Mouse (Mus musculus) CH12.LX (cell line): ENCODE data around the gene Pop7.

Experiments used
- CTCF ChIP-seq, 2 experiments: IDR thresholded peaks in 1 of 2; conservative IDR thresholded peaks in 1 of 2; 2 replicates each; pipeline ENCODE4 v1.5.1; 2011 to 2012; ENCODE audit warnings: low read depth in 2 of 2, low read length in 2 of 2, improper control_type of control experiment in 1 of 2, inconsistent platforms in 1 of 2, mild to moderate bottlenecking in 1 of 2, moderate library complexity in 1 of 2
- E2F4 ChIP-seq: IDR thresholded peaks from 2 replicates; pipeline ENCODE4 v1.6.1; 2011; ENCODE audit warnings: low read depth, low read length, improper control_type of control experiment; ENCODE audit not compliant: insufficient replicate concordance
- ELF1 ChIP-seq: IDR thresholded peaks from 2 replicates; pipeline ENCODE4 v1.6.1; 2014; ENCODE audit warnings: low read depth, mild to moderate bottlenecking, inconsistent platforms, low read length, improper control_type of control experiment
- EP300 ChIP-seq: IDR thresholded peaks from 2 replicates; pipeline ENCODE4 v1.6.1; 2011; ENCODE audit warnings: low read length, improper control_type of control experiment
- ETS1 ChIP-seq: conservative IDR thresholded peaks from 2 replicates; pipeline ENCODE4 v1.6.1; 2012; ENCODE audit warnings: low read depth, mild to moderate bottlenecking, inconsistent platforms, low read length, improper control_type of control experiment, moderate library complexity
- MAFK ChIP-seq: IDR thresholded peaks from 2 replicates; pipeline ENCODE4 v1.6.1; 2011; ENCODE audit warnings: low read length, improper control_type of control experiment; ENCODE audit not compliant: insufficient replicate concordance
- MAZ ChIP-seq: IDR thresholded peaks from 2 replicates; pipeline ENCODE4 v1.6.1; 2012; ENCODE audit warnings: low read depth, mild to moderate bottlenecking, inconsistent platforms, low read length, improper control_type of control experiment, moderate library complexity
- POLR2A ChIP-seq: IDR thresholded peaks from 2 replicates; pipeline ENCODE4 v1.6.1; 2011; ENCODE audit warnings: low read depth, mild to moderate bottlenecking, improper control_type of control experiment, low read length
- TBP ChIP-seq: conservative IDR thresholded peaks from 2 replicates; pipeline ENCODE4 v1.6.1; 2011; ENCODE audit warnings: low read depth, low read length, improper control_type of control experiment
- UBTF ChIP-seq: IDR thresholded peaks from 2 replicates; pipeline ENCODE4 v1.6.1; 2012; ENCODE audit warnings: low read depth, mild to moderate bottlenecking, inconsistent platforms, low read length, improper control_type of control experiment, moderate library complexity
- USF2 ChIP-seq: conservative IDR thresholded peaks from 2 replicates; pipeline ENCODE4 v1.6.1; 2011; ENCODE audit warnings: low read depth, low read length, improper control_type of control experiment
- ZC3H11A ChIP-seq: IDR thresholded peaks from 2 replicates; pipeline ENCODE4 v1.6.1; 2012; ENCODE audit warnings: low read depth, mild to moderate bottlenecking, inconsistent platforms, low read length, improper control_type of control experiment

DNA sequence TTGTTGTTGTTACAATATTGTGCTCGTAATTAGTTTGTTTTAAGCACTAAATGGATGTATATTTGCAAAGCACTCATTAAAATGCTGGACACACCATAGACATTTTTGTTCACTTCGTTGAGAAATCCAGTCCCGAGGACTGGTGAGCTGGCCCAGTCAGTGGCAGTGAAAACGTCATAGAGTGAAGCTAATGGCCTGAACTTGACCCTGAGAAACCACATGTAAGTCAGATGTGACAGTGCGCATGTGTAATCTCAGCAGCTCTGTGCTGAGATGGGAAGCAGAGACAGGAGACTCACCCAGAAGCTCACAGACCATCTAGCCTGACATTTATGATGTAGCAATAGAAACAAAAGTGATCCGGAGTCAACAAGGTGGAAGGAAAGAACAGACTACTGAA lies 42.6 kb upstream of the Pop7 start:
- TF ChIP-seq MAFK = no peak
- TF ChIP-seq POLR2A = no peak
- no peak for TF ChIP-seq CTCF (conservative IDR thresholded peaks at IDR 0.05 in 1 of 2, IDR thresholded peaks at IDR 0.05 in 1 of 2; ENCODE audit: low read depth in 2 of 2, low read length in 2 of 2)
- TF ChIP-seq ZC3H11A = no peak
- TF ChIP-seq UBTF = no peak
- TF ChIP-seq ETS1 = no peak
- no peak for TF ChIP-seq TBP
- no peak for TF ChIP-seq ELF1
- no peak for TF ChIP-seq USF2
- TF ChIP-seq EP300 = no peak
- TF ChIP-seq MAZ = no peak
- no peak for TF ChIP-seq E2F4
